Mouse (Mus musculus) heart, adult 2 months (tissue): ENCODE measurements around the gene Ccr1.

ENCODE experiments used
- CTCF ChIP-seq: fragments of 200-600 bp; IDR thresholded peaks from 2 replicates; pipeline ENCODE4 v1.8.1; 2022; ENCODE audit warnings: antibody characterized with exemption, mild to moderate bottlenecking, moderate library complexity
- POLR2A ChIP-seq: fragments of 200-500 bp; IDR thresholded peaks from 2 replicates; pipeline ENCODE4 v1.6.1; 2011; ENCODE audit warnings: mild to moderate bottlenecking, low read depth, low read length, control low read depth; ENCODE audit not compliant: insufficient read depth

GRCm38 (mm10) chr9:123940168-123940567 lies 28.3 kb downstream of the Ccr1 start:
- no peak for TF ChIP-seq POLR2A
- no peak for TF ChIP-seq CTCF
